Mouse (Mus musculus): ENCODE data around the gene Gm8271.
"Not testable (repeated sequence)": the region's sequence is repeated elsewhere in the genome, so short reads cannot be mapped to it uniquely, and the experiment has no call there.

Gene Gm8271

DNA sequence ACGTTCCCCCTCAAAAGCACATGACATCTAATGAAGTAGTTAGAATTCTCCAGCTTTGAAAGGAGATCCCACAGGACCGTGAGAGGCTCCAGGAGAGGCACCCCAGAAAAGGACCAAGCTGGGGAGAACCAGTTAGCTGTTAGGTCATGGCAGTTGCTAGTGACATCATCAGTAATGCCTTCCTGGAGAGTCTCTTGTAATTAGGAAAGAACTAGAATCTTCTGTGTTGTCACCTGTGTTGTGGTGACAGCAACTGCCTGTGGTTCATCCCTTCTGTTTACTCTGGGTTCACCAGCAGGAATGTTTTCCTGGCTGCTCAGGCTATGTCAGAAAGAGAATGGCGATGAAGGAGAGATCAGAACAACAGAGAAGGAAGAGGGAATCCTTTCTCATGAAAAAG lies at the start of gene Gm8271:
TSS of gene Gm8271 (plus strand) at position 301 of the 400 bp plus-strand sequence.
- DNase-seq (ENCODE audit: low spot score) = not testable (repeated sequence)

DNA sequence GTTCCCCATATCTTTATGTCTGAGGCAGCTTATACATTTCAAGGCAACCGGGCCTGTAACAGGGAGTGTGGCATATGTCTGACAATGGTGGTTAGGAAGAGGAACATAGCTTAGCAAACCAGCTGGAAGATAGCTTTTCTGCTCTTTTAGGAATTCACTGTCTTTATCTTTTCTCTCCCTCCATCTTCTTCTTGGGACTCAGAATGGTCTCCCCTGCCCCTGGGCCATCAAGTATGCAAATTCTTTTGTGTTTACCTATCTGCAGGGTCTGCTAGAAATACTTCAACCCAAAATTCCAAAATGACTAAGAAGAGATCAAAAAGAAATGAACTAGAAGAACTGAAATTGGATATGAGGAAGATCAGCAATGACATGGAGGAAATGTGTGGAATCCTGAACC lies 21.4 kb upstream of the Gm8271 start, which contains the start of gene Gm3317:
TSS of gene Gm3317 (plus strand) at position 301 of the 400 bp plus-strand sequence.
- DNase-seq (ENCODE audit: low spot score) = not testable (repeated sequence)
